Mouse (Mus musculus) hindbrain, embryonic 11.5 days (tissue): ENCODE measurements at regions not wholly inside any gene's neighbourhood (a gene's known extent, or its start where the extent isn't known, plus 50 kb on each side); places are given as distances from the start of the nearest gene placed in this dataset.
"Not testable (repeated sequence)": the region's sequence is repeated elsewhere in the genome, so short reads cannot be mapped to it uniquely, and the experiment has no call there.

Experiments
- ATAC-seq: fragments of 200-750 bp; cut with Nextera tagmentation; 2 replicates; pipeline ENCODE4 v1.8.0; 2017; ENCODE audit warnings: mild to moderate bottlenecking, moderate TSS enrichment, moderate library complexity; ENCODE audit not compliant: low FRiP score
- DNase-seq: peaks from one replicate; pipeline ENCODE4 v3.0.0-alpha.2; 2015; ENCODE audit warnings: low spot score
- H3K27ac ChIP-seq: fragments of 300-500 bp; sonication (generic); 2 replicates; pipeline ENCODE4 v1.5.1; 2014; ENCODE audit warnings: mild to moderate bottlenecking, low read depth, low read length
- H3K27me3 ChIP-seq: fragments of 300-500 bp; sonication (generic); 2 replicates; pipeline ENCODE4 v1.6.1; 2014; ENCODE audit warnings: mild to moderate bottlenecking, low read length, moderate library complexity, mixed read lengths; ENCODE audit not compliant: control insufficient read depth, insufficient read depth
- H3K36me3 ChIP-seq: fragments of 300-500 bp; sonication (generic); 2 replicates; pipeline ENCODE4 v1.6.1; 2014; ENCODE audit warnings: mild to moderate bottlenecking, low read length, moderate library complexity, mixed read lengths; ENCODE audit not compliant: control insufficient read depth, insufficient read depth
- H3K4me1 ChIP-seq: fragments of 300-500 bp; sonication (generic); replicated peaks from 2 replicates; pipeline ENCODE4 v1.6.1; 2014; ENCODE audit warnings: low read length, mixed read lengths; ENCODE audit not compliant: control insufficient read depth, insufficient read depth
- H3K4me2 ChIP-seq: fragments of 300-500 bp; sonication (generic); replicated peaks from 2 replicates; pipeline ENCODE4 v1.6.1; 2014; ENCODE audit warnings: mild to moderate bottlenecking, low read depth, low read length
- H3K4me3 ChIP-seq: fragments of 300-500 bp; sonication (generic); 2 replicates; pipeline ENCODE4 v1.5.1; 2014; ENCODE audit warnings: low read depth, low read length
- H3K9ac ChIP-seq: fragments of 300-500 bp; sonication (generic); 2 replicates; pipeline ENCODE4 v1.6.1; 2014; ENCODE audit warnings: low read depth, low read length
- H3K9me3 ChIP-seq: fragments of 300-500 bp; sonication (generic); 2 replicates; pipeline ENCODE4 v1.6.1; 2016; ENCODE audit warnings: low read length; ENCODE audit not compliant: control insufficient read depth
- WGBS: fragments of 180-500 bp; shearing (Covaris S2); extraction: QIAGEN DNeasy Blood & Tissue Kit; methylation state at CpG from one replicate; pipeline ENCODE4 v1.1.7; 2014; 5-methylcytosine and 5-hydroxymethylcytosine counted together

DNA sequence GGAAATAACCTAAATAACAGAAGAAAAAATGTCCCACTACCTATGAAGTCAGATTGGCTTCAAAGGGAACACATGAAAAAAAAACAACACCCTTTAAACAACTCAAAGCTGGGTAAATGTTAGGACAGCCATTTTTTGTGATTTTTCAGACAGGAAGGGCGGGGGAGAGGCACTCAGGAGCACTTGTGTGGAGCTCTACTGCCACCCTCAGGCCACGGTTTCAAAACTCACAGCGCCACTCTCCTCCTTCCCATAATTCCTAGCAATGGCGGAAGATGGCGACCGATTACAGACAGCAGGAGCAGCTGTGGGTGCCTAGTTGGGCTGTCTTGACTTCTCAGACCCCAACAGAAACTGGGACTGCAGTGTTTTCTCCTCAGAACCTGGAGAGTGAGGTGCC, 168.8 kb upstream of the Olfr1324 start:
- no peak overlapping the region for H3K9ac ChIP-seq
- H3K4me1 ChIP-seq, result no peaks in the 10 kb centered on the region
- H3K4me2 ChIP-seq, result no peak overlapping the region
- H3K36me3 ChIP-seq, result no peaks in the 10 kb centered on the region
- no peaks in the 10 kb centered on the region for H3K27me3 ChIP-seq
- 70% methylated on average over 6 of the region's 6 CpGs for WGBS
- no peak overlapping the region for H3K4me3 ChIP-seq
- no peak overlapping the region for H3K27ac ChIP-seq
- DNase-seq (peak; percentile 63), ATAC-seq (no peak)
- no peaks in the 10 kb centered on the region for H3K9me3 ChIP-seq

DNA sequence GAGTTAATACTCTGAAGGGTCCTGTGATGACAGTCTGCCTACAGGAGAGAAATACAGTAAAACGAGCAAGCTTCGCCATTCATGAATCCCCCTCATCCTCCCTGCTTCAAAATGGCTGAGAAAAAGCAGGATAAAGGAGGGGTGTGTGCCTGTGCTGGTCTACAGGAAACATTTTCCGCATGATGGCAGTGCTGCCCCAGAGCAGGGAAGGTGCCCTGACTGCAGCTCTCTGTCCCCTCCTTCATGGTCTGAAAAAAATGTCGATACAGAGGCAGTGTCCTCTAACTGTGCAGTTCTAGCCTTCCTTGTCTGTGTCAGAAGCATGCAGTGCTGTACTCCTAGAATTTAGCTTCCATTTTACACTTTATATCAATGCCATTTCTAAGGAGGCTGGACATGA, 166.7 kb upstream of the Olfr1324 start:
- not testable (repeated sequence) for H3K27ac ChIP-seq, H3K4me1 ChIP-seq, H3K4me2 ChIP-seq, H3K9me3 ChIP-seq, H3K4me3 ChIP-seq, H3K36me3 ChIP-seq, H3K9ac ChIP-seq, DNase-seq, ATAC-seq, H3K27me3 ChIP-seq
- 87% methylated on average over 4 of the region's 4 CpGs for WGBS

DNA sequence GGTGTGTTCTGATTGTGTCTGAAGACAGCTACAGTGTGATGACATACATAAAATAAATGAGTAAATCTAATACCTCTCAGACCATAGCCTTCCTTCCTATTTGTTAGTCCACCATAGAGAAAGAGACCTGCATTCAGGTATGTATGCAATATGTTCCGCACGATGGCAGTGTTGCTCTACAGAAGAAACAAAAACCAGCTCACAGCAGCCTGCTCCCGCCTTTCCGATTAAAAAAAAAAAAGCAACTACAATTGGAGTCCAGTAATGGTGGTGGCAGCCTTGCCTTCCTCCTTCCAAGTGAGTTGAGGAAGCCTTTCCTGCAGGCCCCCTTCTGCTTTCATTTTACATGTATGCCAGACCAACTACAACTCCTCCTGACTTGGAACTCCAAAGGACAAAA, 163.2 kb upstream of the Olfr1324 start:
- Histone ChIP-seq H3K4me3 (no peak overlapping the region), H3K4me2 (no peak overlapping the region), H3K4me1 (no peaks in the 10 kb centered on the region), H3K27me3 (no peaks in the 10 kb centered on the region), H3K27ac (no peak overlapping the region), H3K36me3 (no peaks in the 10 kb centered on the region), H3K9ac (no peak overlapping the region), H3K9me3 (no peaks in the 10 kb centered on the region)
- peak; percentile 25; the same call in 1 of the 2 replicates for ATAC-seq
- WGBS, result 94% methylated on average over 4 of the region's 4 CpGs
- DNase-seq, result peak; percentile 46

DNA sequence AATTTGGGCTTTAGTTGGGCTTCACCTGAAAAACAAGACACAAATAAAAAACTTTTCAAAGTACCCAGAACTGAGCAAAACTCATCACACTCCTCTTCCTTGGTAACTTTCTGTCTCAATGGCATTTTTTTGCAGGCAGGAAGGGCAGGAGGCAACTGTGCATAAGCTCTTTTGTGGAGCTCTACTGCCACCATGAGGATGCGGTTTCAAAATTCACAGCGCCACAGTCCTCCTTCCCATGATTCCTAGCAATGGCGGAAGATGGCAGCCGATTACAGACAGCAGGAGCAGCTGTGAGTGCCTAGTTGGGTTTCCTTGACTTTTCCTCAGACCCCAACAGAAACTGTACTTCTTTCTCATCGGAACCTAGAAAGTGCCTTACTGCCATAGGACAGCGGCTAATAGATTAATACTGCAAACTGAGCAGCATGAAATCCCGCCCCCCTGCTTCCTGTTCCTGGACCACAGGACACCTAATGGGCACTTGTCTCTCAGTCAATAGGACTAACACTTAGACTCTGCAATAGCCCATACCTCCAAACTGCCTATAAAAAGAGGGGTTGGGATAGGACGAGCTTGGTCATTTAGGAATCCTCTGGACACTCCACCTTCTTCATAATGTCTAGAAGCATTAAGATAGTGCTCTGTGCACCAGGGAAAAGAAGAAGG, 162.5 kb upstream of the Olfr1324 start:
- peak; percentile 70 for DNase-seq
- H3K4me2 ChIP-seq, result no peak overlapping the region
- 75% methylated on average over 8 of the region's 8 CpGs for WGBS
- H3K36me3 ChIP-seq, result no peaks in the 10 kb centered on the region
- no peak overlapping the region for H3K27ac ChIP-seq
- no peaks in the 10 kb centered on the region for H3K4me1 ChIP-seq
- no peak overlapping the region for H3K4me3 ChIP-seq
- H3K9ac ChIP-seq, result no peak overlapping the region
- H3K9me3 ChIP-seq, result no peaks in the 10 kb centered on the region
- ATAC-seq, result no peak
- H3K27me3 ChIP-seq, result no peaks in the 10 kb centered on the region

DNA sequence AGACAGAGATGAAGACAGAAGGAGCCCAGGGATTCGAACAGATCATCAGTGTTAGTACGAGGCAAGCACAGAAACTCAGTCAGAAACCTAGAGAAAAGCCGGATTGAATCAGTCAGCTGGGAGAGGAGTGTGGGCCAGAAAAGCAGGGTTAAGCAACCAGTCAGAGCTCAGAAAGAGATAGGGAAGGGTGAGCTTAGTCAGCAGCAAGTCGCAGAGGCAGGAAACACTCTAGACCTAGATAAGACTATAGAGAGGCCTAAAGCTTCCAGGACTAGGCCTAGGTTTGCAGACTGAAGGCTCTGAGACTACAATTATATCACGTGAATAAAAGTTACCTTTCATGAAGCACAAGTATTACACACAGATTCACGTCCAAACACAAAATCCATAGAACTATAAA, 160.6 kb upstream of the Olfr1324 start:
- Histone ChIP-seq H3K27ac (no peak overlapping the region), H3K9me3 (no peaks in the 10 kb centered on the region), H3K27me3 (no peaks in the 10 kb centered on the region), H3K36me3 (no peaks in the 10 kb centered on the region), H3K4me1 (no peaks in the 10 kb centered on the region), H3K4me2 (no peak overlapping the region), H3K4me3 (no peak overlapping the region), H3K9ac (no peak overlapping the region)
- WGBS, result 92% methylated on average over 6 of the region's 6 CpGs
- DNase-seq, result no peak
- ATAC-seq, result no peak

- Histone ChIP-seq H3K4me3 (no peak overlapping the region), H3K36me3 (no peaks in the 10 kb centered on the region), H3K9me3 (no peaks in the 10 kb centered on the region), H3K9ac (no peak overlapping the region), H3K27ac (no peak overlapping the region), H3K4me1 (no peaks in the 10 kb centered on the region), H3K4me2 (no peak overlapping the region), H3K27me3 (no peaks in the 10 kb centered on the region)
- ATAC-seq (no peak), DNase-seq (peak; percentile 58)
- 80% methylated on average over 12 of the region's 12 CpGs for WGBS
Measured at GRCm38 (mm10) chrX:50583741-50584580, 155.7 kb upstream of the Olfr1324 start.

DNA sequence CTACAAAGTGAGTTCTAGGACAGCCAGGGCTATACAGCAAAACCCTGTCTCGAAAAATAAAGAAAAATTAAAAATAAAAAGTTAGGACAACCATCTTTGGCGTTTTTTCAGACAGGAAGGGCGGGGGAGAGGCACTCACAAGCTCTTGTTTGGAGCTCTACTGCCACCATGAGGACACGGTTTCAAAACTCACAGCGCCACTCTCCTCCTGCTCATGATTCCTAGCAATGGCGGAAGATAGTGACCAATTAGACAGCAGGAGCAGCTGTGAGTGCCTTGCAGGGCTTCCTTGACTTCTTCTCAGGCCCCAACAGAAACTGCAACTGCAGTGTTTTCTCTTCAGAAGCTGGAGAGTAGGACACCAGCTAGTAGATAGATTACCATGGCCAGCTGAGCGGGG, 151.9 kb upstream of the Olfr1324 start:
- H3K4me1 ChIP-seq, result no peaks in the 10 kb centered on the region
- H3K27me3 ChIP-seq, result no peaks in the 10 kb centered on the region
- no peaks in the 10 kb centered on the region for H3K36me3 ChIP-seq
- H3K27ac ChIP-seq, result no peak overlapping the region
- H3K4me2 ChIP-seq, result no peak overlapping the region
- no peaks in the 10 kb centered on the region for H3K9me3 ChIP-seq
- peak; percentile 41 for DNase-seq
- no peak overlapping the region for H3K9ac ChIP-seq
- ATAC-seq, result no peak
- WGBS, result 68% methylated on average over 7 of the region's 7 CpGs
- no peak overlapping the region for H3K4me3 ChIP-seq

GRCm38 (mm10) chrX:50576824-50577223, 148.5 kb upstream of the Olfr1324 start:
- no peaks in the 10 kb centered on the region for H3K4me1 ChIP-seq
- H3K27me3 ChIP-seq, result no peaks in the 10 kb centered on the region
- DNase-seq (peak; percentile 67), ATAC-seq (no peak)
- no peaks in the 10 kb centered on the region for H3K36me3 ChIP-seq
- H3K9ac ChIP-seq, result no peak overlapping the region
- H3K27ac ChIP-seq, result no peak overlapping the region
- no peak overlapping the region for H3K4me3 ChIP-seq
- no peaks in the 10 kb centered on the region for H3K9me3 ChIP-seq
- WGBS, result 59% methylated on average over 7 of the region's 7 CpGs
- no peak overlapping the region for H3K4me2 ChIP-seq
